Mouse (Mus musculus) ovary, postnatal 10 days (tissue): ENCODE results near the gene Acan.
A peak's percentile ranks its signal among the peaks of the same experiment; 100 is the strongest.

Experiments used
- DNase-seq: peaks from one replicate; pipeline ENCODE4 v3.0.0; 2022; ENCODE audit warnings: low spot score

Gene Acan

GRCm38 (mm10) chr7:79053383-79053889 lies at the start of gene Acan:
Acan (plus strand) TSS chr7:79053483.
- no peak for DNase-seq

GRCm38 (mm10) chr7:79021293-79021905 lies 31.9 kb upstream of the Acan start:
- DNase-seq, result no peak

GRCm38 (mm10) chr7:79029138-79029537 lies 24.1 kb upstream of the Acan start:
- no peak for DNase-seq

- no peak for DNase-seq
Observed at GRCm38 (mm10) chr7:79033745-79034144, 19.5 kb upstream of the Acan start.

- no peak for DNase-seq
Observed at GRCm38 (mm10) chr7:79034521-79034920, 18.8 kb upstream of the Acan start.

GRCm38 (mm10) chr7:79052081-79052480 lies 1.2 kb upstream of the Acan start:
- no peak for DNase-seq

GRCm38 (mm10) chr7:79052521-79053382 lies 531 bp upstream of the Acan start:
- DNase-seq, result no peak

- DNase-seq, result no peak
Observed at GRCm38 (mm10) chr7:79054111-79054510, 828 bp downstream of the Acan start.

- no peak for DNase-seq
Observed at GRCm38 (mm10) chr7:79058546-79058945, 5.3 kb downstream of the Acan start.

- no peak for DNase-seq
Observed at GRCm38 (mm10) chr7:79067466-79067865, 14.2 kb downstream of the Acan start.

GRCm38 (mm10) chr7:79068231-79068630 lies 14.9 kb downstream of the Acan start:
- DNase-seq, result no peak

GRCm38 (mm10) chr7:79079212-79079611 lies 25.9 kb downstream of the Acan start:
- DNase-seq, result no peak

GRCm38 (mm10) chr7:79080572-79081399 lies 27.5 kb downstream of the Acan start:
- peak; percentile 30 for DNase-seq

- DNase-seq, result no peak
Observed at GRCm38 (mm10) chr7:79089111-79089510, 35.8 kb downstream of the Acan start.

GRCm38 (mm10) chr7:79096492-79096891 lies 43.2 kb downstream of the Acan start:
- no peak for DNase-seq

GRCm38 (mm10) chr7:79113848-79114247 lies 60.6 kb downstream of the Acan start:
- no peak for DNase-seq

GRCm38 (mm10) chr7:79123465-79123864 lies 70.2 kb downstream of the Acan start:
- no peak for DNase-seq

GRCm38 (mm10) chr7:79129883-79130282 lies 76.6 kb downstream of the Acan start:
- DNase-seq, result no peak

GRCm38 (mm10) chr7:79130385-79130784 lies 77.1 kb downstream of the Acan start:
- DNase-seq, result no peak

- no peak for DNase-seq
Observed at GRCm38 (mm10) chr7:79130843-79131444, 77.7 kb downstream of the Acan start, which contains the start of gene Hapln3. Hapln3 (minus strand) TSS chr7:79131018.

- DNase-seq, result no peak
Observed at GRCm38 (mm10) chr7:79133391-79133790, 80.1 kb downstream of the Acan start.

GRCm38 (mm10) chr7:79139328-79139824 lies 86.1 kb downstream of the Acan start:
- no peak for DNase-seq
